Mouse (Mus musculus) layer of hippocampus, adult 9-11 months (tissue): Measurements from ENCODE around the gene Folh1.
A peak's percentile ranks its signal among the peaks of the same experiment; 100 is the strongest.
"Not testable (repeated sequence)": the region's sequence is repeated elsewhere in the genome, so short reads cannot be mapped to it uniquely, and the experiment has no call there.

ENCODE experiments used
- DNase-seq: peaks from one replicate; pipeline ENCODE4 v3.0.0; 2022

The Folh1 gene

GRCm38 (mm10) chr7:86775617-86776325 lies at the start of gene Folh1:
Folh1 (minus strand) TSS chr7:86775943.
- peak; percentile 16 for DNase-seq

- no peak for DNase-seq
Measured at GRCm38 (mm10) chr7:86816466-86816865, 40.7 kb upstream of the Folh1 start.

- not testable (repeated sequence) for DNase-seq
Measured at GRCm38 (mm10) chr7:86815716-86816115, 40.0 kb upstream of the Folh1 start.

- DNase-seq, result not testable (repeated sequence)
Measured at GRCm38 (mm10) chr7:86815241-86815640, 39.5 kb upstream of the Folh1 start.

GRCm38 (mm10) chr7:86794727-86795126 lies 19.0 kb upstream of the Folh1 start, which contains the start of gene Vmn2r77:
Vmn2r77 (plus strand) TSS chr7:86795027.
- DNase-seq, result no peak

GRCm38 (mm10) chr7:86771621-86772020 lies 4.1 kb downstream of the Folh1 start:
- DNase-seq, result no peak

GRCm38 (mm10) chr7:86764628-86765027 lies 11.1 kb downstream of the Folh1 start:
- no peak for DNase-seq

GRCm38 (mm10) chr7:86760751-86761150 lies 15.0 kb downstream of the Folh1 start:
- DNase-seq, result no peak

GRCm38 (mm10) chr7:86725013-86725412 lies 50.7 kb downstream of the Folh1 start:
- no peak for DNase-seq

GRCm38 (mm10) chr7:86688030-86688429 lies 87.7 kb downstream of the Folh1 start, which contains the start of gene Olfr292:
Olfr292 (plus strand) TSS chr7:86688330.
- no peak for DNase-seq
